Mouse (Mus musculus) bone marrow, adult 2 months (tissue): ENCODE measurements at regions not wholly inside any gene's neighbourhood (a gene's known extent, or its start where the extent isn't known, plus 50 kb on each side); places are given as distances from the start of the nearest gene placed in this dataset.

Source experiments
- H3K27ac ChIP-seq: fragments of 200-500 bp; 2 replicates; pipeline ENCODE4 v1.5.1; 2012; ENCODE audit warnings: low read depth, mild to moderate bottlenecking, control low read depth, inconsistent platforms, low read length; ENCODE audit not compliant: control insufficient read depth, poor library complexity, insufficient read depth
- H3K4me1 ChIP-seq: fragments of 200-500 bp; 2 replicates; pipeline ENCODE4 v1.6.1; 2011; ENCODE audit warnings: low read length; ENCODE audit not compliant: control insufficient read depth, insufficient read depth
- H3K4me3 ChIP-seq: fragments of 200-500 bp; replicated peaks from 2 replicates; pipeline ENCODE3; 2011; ENCODE audit warnings: mild to moderate bottlenecking, low read depth, low read length, control low read depth; ENCODE audit not compliant: control insufficient read depth
- CTCF ChIP-seq: fragments of 200-500 bp; IDR thresholded peaks from 2 replicates; pipeline ENCODE4 v1.5.1; 2011; ENCODE audit warnings: low read length, control low read depth; ENCODE audit not compliant: control insufficient read depth, insufficient read depth
- POLR2A ChIP-seq: fragments of 200-500 bp; IDR thresholded peaks from 2 replicates; pipeline ENCODE4 v1.6.1; 2011; ENCODE audit warnings: low read depth, mild to moderate bottlenecking, control low read depth, low read length, borderline replicate concordance; ENCODE audit not compliant: control insufficient read depth
- WGBS: fragments of 180-500 bp; shearing (Covaris S2); methylation state at CpG from one replicate; pipeline ENCODE4 v1.1.7; 2018; 5-methylcytosine and 5-hydroxymethylcytosine counted together

GRCm38 (mm10) chr1:71837039-71837648 is 184.1 kb upstream of the Fn1 start:
- whole genome bisulfite sequencing = 88% methylated on average over 20 of the region's 20 CpGs
- Histone ChIP-seq H3K4me3 (no peak overlapping the region), H3K27ac (no peak overlapping the region)

GRCm38 (mm10) chr1:71830379-71830778 is 177.4 kb upstream of the Fn1 start:
- Histone ChIP-seq H3K27ac (no peak overlapping the region), H3K4me1 (no peaks in the 10 kb centered on the region), H3K4me3 (no peak overlapping the region)
- WGBS = 53% methylated on average over 6 of the region's 6 CpGs
- TF ChIP-seq CTCF = no peak
- TF ChIP-seq POLR2A = no peak

More at GRCm38 (mm10) chr1:71837039-71837648, 184.1 kb upstream of the Fn1 start:
- no peaks in the 10 kb centered on the region for H3K4me1 ChIP-seq
- TF ChIP-seq CTCF (no peak), POLR2A (no peak)

- no peak overlapping the region for H3K4me3 ChIP-seq
- 71% methylated on average over 5 of the region's 5 CpGs for WGBS
- no peaks in the 10 kb centered on the region for H3K4me1 ChIP-seq
- TF ChIP-seq CTCF (no peak), POLR2A (no peak)
- no peak overlapping the region for H3K27ac ChIP-seq
Measured at GRCm38 (mm10) chr1:71824410-71824809, 171.4 kb upstream of the Fn1 start.

GRCm38 (mm10) chr1:71822123-71822522 is 169.1 kb upstream of the Fn1 start:
- 79% methylated on average over 3 of the region's 3 CpGs for WGBS
- no peak for TF ChIP-seq CTCF
- TF ChIP-seq POLR2A = no peak
- Histone ChIP-seq H3K4me1 (no peaks in the 10 kb centered on the region), H3K27ac (no peak overlapping the region), H3K4me3 (no peak overlapping the region)

- no peak overlapping the region for H3K4me3 ChIP-seq
- H3K27ac ChIP-seq = no peak overlapping the region
- TF ChIP-seq POLR2A (no peak), CTCF (no peak)
- 82% methylated on average over 7 of the region's 7 CpGs for WGBS
- H3K4me1 ChIP-seq = no peaks in the 10 kb centered on the region
Measured at GRCm38 (mm10) chr1:71821099-71821498, 168.1 kb upstream of the Fn1 start.

- TF ChIP-seq POLR2A (no peak), CTCF (no peak)
- WGBS = 79% methylated on average over 9 of the region's 9 CpGs
- Histone ChIP-seq H3K4me1 (no peaks in the 10 kb centered on the region), H3K4me3 (no peak overlapping the region), H3K27ac (no peak overlapping the region)
Measured at GRCm38 (mm10) chr1:71816306-71816705, 163.3 kb upstream of the Fn1 start.

GRCm38 (mm10) chr1:71814141-71814540 is 161.1 kb upstream of the Fn1 start:
- H3K4me1 ChIP-seq = no peaks in the 10 kb centered on the region
- TF ChIP-seq POLR2A = no peak
- TF ChIP-seq CTCF = no peak
- H3K4me3 ChIP-seq = no peak overlapping the region
- no peak overlapping the region for H3K27ac ChIP-seq
- 67% methylated on average over 4 of the region's 4 CpGs for WGBS

- H3K27ac ChIP-seq = no peak overlapping the region
- H3K4me1 ChIP-seq = no peaks in the 10 kb centered on the region
- no peak overlapping the region for H3K4me3 ChIP-seq
- WGBS = 85% methylated on average over 11 of the region's 11 CpGs
- TF ChIP-seq CTCF (no peak), POLR2A (no peak)
Measured at GRCm38 (mm10) chr1:71812171-71812695, 159.2 kb upstream of the Fn1 start.
